Mouse (Mus musculus): ENCODE measurements around the gene Ppp1r3c. TPM values are rescaled to one million over a fixed set of nuclear protein-coding genes. Genes with fewer than 3 reads are reported as not detected.

Gene Ppp1r3c
- polyA plus RNA-seq, 1 experiment from 2014 or later, result 2.5 TPM

DNA sequence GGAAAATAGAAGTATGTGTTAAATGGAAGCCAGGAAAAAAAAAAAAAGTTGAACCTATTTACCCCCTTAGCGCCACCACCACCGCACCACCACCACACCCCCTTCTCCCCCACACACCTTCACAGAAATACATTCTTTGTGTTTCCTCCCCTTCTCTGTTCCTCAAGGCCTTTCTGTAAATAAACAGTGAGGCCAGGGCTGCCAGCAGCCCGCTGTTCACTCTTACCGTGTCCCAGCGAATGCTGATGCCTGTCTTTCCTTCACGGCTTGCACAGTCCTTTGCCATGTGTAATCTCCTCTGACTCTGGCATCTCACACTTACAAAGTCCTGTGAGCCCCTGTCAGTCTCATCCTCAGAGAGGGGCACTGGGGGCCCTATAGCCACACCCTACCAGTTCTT lies 30.3 kb downstream of the Ppp1r3c start:
- no peak overlapping the region for H3K4me2 ChIP-seq (ENCODE audit: low read depth)
- H3K4me1 ChIP-seq (ENCODE audit: control insufficient read depth, insufficient read depth, low read length), result no peaks in the 10 kb centered on the region
- H3K27ac ChIP-seq (ENCODE audit: low read depth, low read length), result no peak overlapping the region
- H3K36me3 ChIP-seq (ENCODE audit: control insufficient read depth, insufficient read depth, low read length), result no peaks in the 10 kb centered on the region
- H3K4me3 ChIP-seq (ENCODE audit: low read depth, low read length), result no peak overlapping the region
- no peaks in the 10 kb centered on the region; the same call in 1 of the 2 replicates for H3K9me3 ChIP-seq (ENCODE audit: control insufficient read depth, low read length)
- no peak for ATAC-seq (ENCODE audit: insufficient read depth, low FRiP score, low TSS enrichment)
- no peak for DNase-seq (ENCODE audit: low spot score)
- 77% methylated on average over 6 of the region's 6 CpGs for WGBS
- H3K27me3 ChIP-seq (ENCODE audit: control insufficient read depth, insufficient read depth, low read length), result no peaks in the 10 kb centered on the region
- H3K9ac ChIP-seq (ENCODE audit: low read length), result no peak overlapping the region

DNA sequence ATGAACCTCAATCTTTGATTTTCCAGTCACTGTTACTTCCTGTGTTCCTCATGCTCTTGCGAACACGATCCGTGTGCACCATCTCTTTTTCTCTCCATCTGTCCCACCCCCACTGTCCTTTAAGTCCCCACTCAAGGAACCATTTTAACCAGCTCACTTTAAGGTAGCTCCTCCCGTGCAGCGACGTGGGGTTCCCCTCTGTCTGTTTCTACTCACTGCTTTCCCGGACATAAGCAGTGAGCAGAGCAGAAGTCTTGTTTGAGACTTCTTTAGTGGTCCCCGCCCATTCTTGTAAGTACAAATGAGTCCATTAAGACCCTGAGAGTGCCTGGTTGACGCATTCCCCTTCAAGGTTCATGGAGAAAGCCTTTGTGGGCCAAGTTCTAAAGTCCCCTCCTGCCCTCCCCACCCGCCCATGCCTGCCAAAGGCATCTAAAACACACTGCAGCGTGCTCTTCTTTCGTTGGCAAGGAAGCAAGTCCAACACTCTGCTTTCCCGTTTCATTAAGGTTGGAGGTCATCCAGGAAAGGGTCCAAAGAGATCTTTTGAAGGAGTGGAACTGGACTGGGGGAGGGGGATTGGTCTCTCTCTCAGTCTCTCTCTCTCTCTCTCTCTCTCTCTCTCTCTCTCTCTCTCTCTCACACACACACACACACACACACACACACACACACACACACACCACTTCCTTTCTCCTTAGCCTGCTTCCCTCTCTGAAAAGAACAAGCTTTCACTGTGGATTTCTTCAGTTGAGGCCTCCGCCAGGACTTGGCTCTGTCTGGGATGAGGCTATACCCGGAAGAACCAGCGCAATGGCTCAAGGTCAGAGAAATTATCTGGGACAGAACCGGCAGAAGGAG lies 30.9 kb downstream of the Ppp1r3c start:
- no peak overlapping the region for H3K4me3 ChIP-seq (ENCODE audit: low read depth, low read length)
- H3K9ac ChIP-seq (ENCODE audit: low read length), result no peak overlapping the region
- H3K36me3 ChIP-seq (ENCODE audit: control insufficient read depth, insufficient read depth, low read length), result no peaks in the 10 kb centered on the region
- no peaks in the 10 kb centered on the region for H3K27me3 ChIP-seq (ENCODE audit: control insufficient read depth, insufficient read depth, low read length)
- H3K4me1 ChIP-seq (ENCODE audit: control insufficient read depth, insufficient read depth, low read length), result no peaks in the 10 kb centered on the region
- no peak for DNase-seq (ENCODE audit: low spot score)
- WGBS, result 84% methylated on average over 17 of the region's 17 CpGs
- no peak overlapping the region for H3K4me2 ChIP-seq (ENCODE audit: low read depth)
- ATAC-seq (ENCODE audit: insufficient read depth, low FRiP score, low TSS enrichment), result no peak
- no peak overlapping the region for H3K27ac ChIP-seq (ENCODE audit: low read depth, low read length)
- H3K9me3 ChIP-seq (ENCODE audit: control insufficient read depth, low read length), result no peaks in the 10 kb centered on the region; the same call in 1 of the 2 replicates

DNA sequence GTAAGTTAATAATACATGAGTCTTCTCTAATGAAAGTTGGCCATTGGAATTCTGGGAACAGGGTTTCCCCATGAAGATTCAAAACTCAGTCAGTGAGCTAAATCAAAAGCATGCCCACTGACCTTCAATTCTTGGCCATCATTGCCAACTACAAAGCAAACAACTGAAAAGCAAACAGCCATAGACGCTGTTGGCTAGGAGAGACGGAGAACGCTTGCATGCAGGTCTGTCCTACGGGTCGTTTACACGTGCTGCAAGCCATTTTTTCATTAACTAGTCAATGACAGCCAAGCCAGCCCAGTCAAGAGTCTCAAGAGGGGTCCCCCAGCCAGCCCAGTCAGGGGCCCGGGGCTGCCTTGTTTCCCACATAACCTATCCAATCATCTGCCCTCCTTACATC lies 31.7 kb downstream of the Ppp1r3c start:
- ATAC-seq (ENCODE audit: insufficient read depth, low FRiP score, low TSS enrichment) (no peak), DNase-seq (ENCODE audit: low spot score) (no peak)
- H3K27ac ChIP-seq (ENCODE audit: low read depth, low read length), result no peak overlapping the region
- H3K27me3 ChIP-seq (ENCODE audit: control insufficient read depth, insufficient read depth, low read length), result no peaks in the 10 kb centered on the region
- no peak overlapping the region for H3K4me2 ChIP-seq (ENCODE audit: low read depth)
- WGBS, result 89% methylated on average over 7 of the region's 7 CpGs
- H3K36me3 ChIP-seq (ENCODE audit: control insufficient read depth, insufficient read depth, low read length), result no peaks in the 10 kb centered on the region
- H3K4me3 ChIP-seq (ENCODE audit: low read depth, low read length), result no peak overlapping the region
- no peak overlapping the region for H3K9ac ChIP-seq (ENCODE audit: low read length)
- no peaks in the 10 kb centered on the region; the same call in 1 of the 2 replicates for H3K9me3 ChIP-seq (ENCODE audit: control insufficient read depth, low read length)
- no peaks in the 10 kb centered on the region for H3K4me1 ChIP-seq (ENCODE audit: control insufficient read depth, insufficient read depth, low read length)

DNA sequence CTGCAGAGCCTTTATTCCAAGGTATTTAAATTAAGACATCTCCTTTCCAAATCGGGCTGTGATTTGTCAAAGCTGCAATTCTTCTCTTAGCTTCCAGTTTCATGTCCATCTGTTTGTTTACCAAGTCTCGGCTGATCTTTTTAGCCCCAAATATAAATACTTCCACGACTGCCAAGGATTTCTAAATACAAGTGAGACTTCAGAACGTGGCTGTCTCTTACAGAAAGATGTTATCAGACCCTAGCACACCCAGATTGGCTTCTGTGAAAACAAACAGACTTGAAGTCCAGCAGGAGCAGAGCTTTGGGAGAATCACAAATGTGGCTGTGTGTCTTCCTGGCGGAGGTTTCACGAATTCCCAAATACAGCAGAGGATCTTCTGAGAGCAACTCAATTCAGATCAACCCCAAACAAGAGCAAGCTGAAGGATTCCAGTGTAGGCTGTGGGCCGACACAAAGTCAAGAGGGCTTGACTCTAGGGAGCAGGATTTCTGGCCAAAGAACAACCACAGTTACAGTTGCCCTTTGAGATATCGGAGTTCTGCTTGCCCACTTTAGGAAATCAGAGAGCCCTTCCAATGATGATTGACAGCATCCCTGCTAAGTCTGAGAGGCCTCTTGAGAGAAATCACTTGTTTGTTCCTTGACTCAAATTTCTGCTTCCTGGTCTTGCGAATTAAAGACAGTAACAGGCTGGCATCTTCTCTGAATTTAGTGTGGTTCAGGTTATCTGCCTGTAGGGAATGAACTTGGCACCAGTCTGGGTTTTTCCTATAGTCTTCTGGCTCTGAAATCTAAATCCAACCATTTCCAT lies 34.4 kb downstream of the Ppp1r3c start:
- ATAC-seq (ENCODE audit: insufficient read depth, low FRiP score, low TSS enrichment) (no peak), DNase-seq (ENCODE audit: low spot score) (no peak)
- H3K9ac ChIP-seq (ENCODE audit: low read length), result no peak overlapping the region
- H3K36me3 ChIP-seq (ENCODE audit: control insufficient read depth, insufficient read depth, low read length), result no peaks in the 10 kb centered on the region
- H3K4me1 ChIP-seq (ENCODE audit: control insufficient read depth, insufficient read depth, low read length), result no peaks in the 10 kb centered on the region
- H3K27me3 ChIP-seq (ENCODE audit: control insufficient read depth, insufficient read depth, low read length), result no peaks in the 10 kb centered on the region
- H3K9me3 ChIP-seq (ENCODE audit: control insufficient read depth, low read length), result no peaks in the 10 kb centered on the region
- no peak overlapping the region for H3K4me2 ChIP-seq (ENCODE audit: low read depth)
- H3K4me3 ChIP-seq (ENCODE audit: low read depth, low read length), result no peak overlapping the region
- no peak overlapping the region for H3K27ac ChIP-seq (ENCODE audit: low read depth, low read length)
- WGBS, result 68% methylated on average over 9 of the region's 9 CpGs

DNA sequence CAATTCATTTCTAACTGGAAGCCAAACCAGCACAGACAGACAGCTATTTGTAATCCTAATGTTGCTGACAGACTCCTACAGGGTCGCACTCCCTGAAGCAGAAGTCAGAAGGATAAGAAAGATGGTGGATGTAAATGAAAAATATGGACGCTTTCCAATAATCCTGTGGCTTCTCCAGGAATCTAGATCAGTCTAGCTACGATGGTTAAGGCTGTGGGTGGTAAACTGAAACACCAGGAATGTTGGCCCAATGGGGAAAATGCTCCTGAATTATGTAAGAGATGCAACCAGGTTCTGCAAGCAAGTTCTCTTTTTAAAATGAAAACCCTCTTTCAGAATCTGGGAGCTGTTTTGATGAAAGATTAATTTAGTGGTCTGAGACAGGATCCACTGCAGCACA lies 35.1 kb downstream of the Ppp1r3c start:
- ATAC-seq (ENCODE audit: insufficient read depth, low FRiP score, low TSS enrichment) (no peak), DNase-seq (ENCODE audit: low spot score) (no peak)
- Histone ChIP-seq H3K27ac (ENCODE audit: low read depth, low read length) (no peak overlapping the region), H3K9me3 (ENCODE audit: control insufficient read depth, low read length) (no peaks in the 10 kb centered on the region), H3K9ac (ENCODE audit: low read length) (no peak overlapping the region), H3K4me3 (ENCODE audit: low read depth, low read length) (no peak overlapping the region), H3K4me1 (ENCODE audit: control insufficient read depth, insufficient read depth, low read length) (no peaks in the 10 kb centered on the region), H3K4me2 (ENCODE audit: low read depth) (no peak overlapping the region), H3K27me3 (ENCODE audit: control insufficient read depth, insufficient read depth, low read length) (no peaks in the 10 kb centered on the region), H3K36me3 (ENCODE audit: control insufficient read depth, insufficient read depth, low read length) (no peaks in the 10 kb centered on the region)
- WGBS, result 74% methylated on average over 3 of the region's 3 CpGs

DNA sequence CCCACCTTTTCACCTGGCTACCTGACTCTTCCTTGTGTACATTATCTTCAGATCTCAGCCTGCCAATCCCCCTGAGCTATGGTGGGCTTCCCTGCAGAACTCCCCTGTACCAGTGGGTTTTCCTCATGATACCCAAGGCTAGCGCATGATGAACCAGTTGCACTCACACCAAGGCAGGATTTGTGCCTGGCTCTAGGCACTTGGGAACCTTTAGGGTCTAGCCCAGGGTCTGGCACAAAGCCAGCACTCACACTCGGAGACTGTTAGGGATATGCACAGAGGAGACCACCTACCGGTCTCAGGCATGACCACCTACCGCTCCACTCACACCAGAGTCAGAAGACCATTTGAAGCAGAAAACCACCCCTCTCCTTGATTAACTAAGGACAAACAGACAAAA lies 35.5 kb downstream of the Ppp1r3c start:
- H3K4me3 ChIP-seq (ENCODE audit: low read depth, low read length), result no peak overlapping the region
- no peak overlapping the region for H3K4me2 ChIP-seq (ENCODE audit: low read depth)
- H3K27ac ChIP-seq (ENCODE audit: low read depth, low read length), result no peak overlapping the region
- H3K4me1 ChIP-seq (ENCODE audit: control insufficient read depth, insufficient read depth, low read length), result no peaks in the 10 kb centered on the region
- H3K36me3 ChIP-seq (ENCODE audit: control insufficient read depth, insufficient read depth, low read length), result no peaks in the 10 kb centered on the region
- no peaks in the 10 kb centered on the region for H3K27me3 ChIP-seq (ENCODE audit: control insufficient read depth, insufficient read depth, low read length)
- H3K9ac ChIP-seq (ENCODE audit: low read length), result no peak overlapping the region
- no peaks in the 10 kb centered on the region for H3K9me3 ChIP-seq (ENCODE audit: control insufficient read depth, low read length)
- no peak for DNase-seq (ENCODE audit: low spot score)
- WGBS, result 72% methylated on average over 4 of the region's 4 CpGs
- no peak for ATAC-seq (ENCODE audit: insufficient read depth, low FRiP score, low TSS enrichment)

DNA sequence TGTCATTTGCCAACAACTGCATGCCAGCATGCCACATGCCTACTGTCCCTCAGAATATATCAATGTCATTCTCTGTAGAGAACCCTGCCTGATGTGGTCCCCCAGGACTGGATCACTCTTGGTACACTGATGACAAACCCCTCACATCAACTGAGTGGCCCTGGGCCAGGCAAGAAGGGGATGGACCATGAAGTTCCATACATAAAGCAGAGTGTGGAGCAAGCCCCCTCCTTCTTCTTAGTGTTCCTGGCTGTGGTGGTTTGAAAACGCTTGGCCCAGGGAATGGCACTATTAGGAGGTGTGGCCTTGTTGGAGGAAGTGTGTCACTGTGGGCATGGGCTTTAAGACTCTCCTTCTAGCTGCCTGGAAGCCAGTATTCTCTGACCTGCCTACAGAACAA lies 37.3 kb downstream of the Ppp1r3c start:
- Histone ChIP-seq H3K4me3 (ENCODE audit: low read depth, low read length) (no peak overlapping the region), H3K9me3 (ENCODE audit: control insufficient read depth, low read length) (no peaks in the 10 kb centered on the region), H3K4me1 (ENCODE audit: control insufficient read depth, insufficient read depth, low read length) (no peaks in the 10 kb centered on the region), H3K27me3 (ENCODE audit: control insufficient read depth, insufficient read depth, low read length) (no peaks in the 10 kb centered on the region), H3K36me3 (ENCODE audit: control insufficient read depth, insufficient read depth, low read length) (no peaks in the 10 kb centered on the region), H3K27ac (ENCODE audit: low read depth, low read length) (no peak overlapping the region), H3K9ac (ENCODE audit: low read length) (no peak overlapping the region), H3K4me2 (ENCODE audit: low read depth) (no peak overlapping the region)
- WGBS, result 82% methylated on average over 1 of the region's 1 CpGs
- no peak for DNase-seq (ENCODE audit: low spot score)
- ATAC-seq (ENCODE audit: insufficient read depth, low FRiP score, low TSS enrichment), result no peak

DNA sequence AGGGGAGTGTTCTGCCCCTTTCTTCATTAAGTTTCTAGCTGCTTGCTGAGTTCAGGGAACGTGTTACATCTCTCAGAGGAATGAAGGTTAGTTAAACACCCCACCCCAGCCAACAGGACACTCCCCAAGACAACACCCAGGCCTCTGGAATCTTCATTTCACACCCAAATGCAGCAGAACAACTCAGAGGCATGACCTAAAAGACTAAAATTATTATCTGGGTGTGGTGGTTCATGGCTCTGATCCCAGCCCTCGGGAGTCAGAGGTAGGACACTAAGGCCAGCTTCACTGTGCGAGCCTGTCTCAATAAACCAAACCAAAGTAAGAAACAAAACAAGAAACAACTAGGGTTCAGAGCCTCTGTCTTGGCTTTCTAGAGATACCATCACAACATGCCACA lies 38.3 kb downstream of the Ppp1r3c start:
- ATAC-seq (ENCODE audit: insufficient read depth, low FRiP score, low TSS enrichment), result no peak
- Histone ChIP-seq H3K9me3 (ENCODE audit: control insufficient read depth, low read length) (no peaks in the 10 kb centered on the region), H3K9ac (ENCODE audit: low read length) (no peak overlapping the region), H3K4me2 (ENCODE audit: low read depth) (no peak overlapping the region), H3K4me3 (ENCODE audit: low read depth, low read length) (no peak overlapping the region), H3K27me3 (ENCODE audit: control insufficient read depth, insufficient read depth, low read length) (no peaks in the 10 kb centered on the region), H3K27ac (ENCODE audit: low read depth, low read length) (no peak overlapping the region), H3K36me3 (ENCODE audit: control insufficient read depth, insufficient read depth, low read length) (no peaks in the 10 kb centered on the region), H3K4me1 (ENCODE audit: control insufficient read depth, insufficient read depth, low read length) (no peaks in the 10 kb centered on the region)
- DNase-seq (ENCODE audit: low spot score), result no peak
- 91% methylated on average over 3 of the region's 3 CpGs for WGBS

All from neural tube, embryonic 11.5 days (tissue).